21 mouse cellular contexts compared by ENCODE assay signal in genomic region chr1:119518060-119518459, GRCm38 (mm10). TPM values are rescaled to one million over a fixed set of nuclear protein-coding genes. Genes with fewer than 3 reads are reported as not detected.
DNase-seq lines count a peak whose midpoint lies in the region; ATAC-seq and TF ChIP-seq lines count a peak whose summit lies in the region.
"Had no signal": no experiment of that assay in that cellular context is flagged by ENCODE, and none has a peak within 500 bp of the region (broad histone marks: within the 10 kb centered on the region; RNA-seq: fewer than 3 reads in every experiment).

No protein-coding gene starts in this region.

- TF ChIP-seq CTCF in MEL (IDR thresholded peaks at IDR 0.05 in 2 of 3, conservative IDR thresholded peaks at IDR 0.05 in 1 of 3; ENCODE audit: control insufficient read depth in 1 of 3, insufficient read depth in 1 of 3, low read depth in 2 of 3, low read length in 3 of 3, poor library complexity in 1 of 3, severe bottlenecking in 1 of 3) = no peak

- 76% methylated on average over 7 of the region's 7 CpGs for WGBS in kidney, embryonic 14.5 days
- WGBS in lung, embryonic 16.5 days = 81% methylated on average over 7 of the region's 7 CpGs

- no peak for TF ChIP-seq RAD21 in MEL (IDR thresholded peaks at IDR 0.05; ENCODE audit: low read depth, low read length)

- H3K36me3 ChIP-seq in kidney, embryonic 14.5 days (ENCODE audit: control insufficient read depth, insufficient read depth, low read length) = no peaks in the 10 kb centered on the region
- no peaks in the 10 kb centered on the region for H3K36me3 ChIP-seq in lung, embryonic 16.5 days (ENCODE audit: control insufficient read depth, insufficient read depth, low read length)
- 0 out of 4 replicates have a peak, but pooled peaks cover 0 to 2% of the 10 kb centered on the region in 2 experiments for H3K36me3 ChIP-seq in MEL (ENCODE audit: control insufficient read depth in 1 of 2, insufficient read depth in 2 of 2, low read length in 2 of 2)
- H3K36me3 ChIP-seq: embryonic facial prominence, embryonic 10.5 days; neural tube, embryonic 12.5 days had no signal

- TF ChIP-seq EP300 in MEL (IDR thresholded peaks at IDR 0.05; ENCODE audit: low read depth in 1 of 2, low read length in 2 of 2) = no peak

- H3K4me2 ChIP-seq in kidney, embryonic 14.5 days (replicated peaks; ENCODE audit: low read depth, low read length) = no peak overlapping the region
- H3K4me2 ChIP-seq in lung, embryonic 16.5 days (ENCODE audit: low read depth, low read length) = no peak overlapping the region
- H3K4me2 ChIP-seq: heart, embryonic 11.5 days; neural tube, embryonic 12.5 days had no signal

- no peaks in the 10 kb centered on the region for H3K9me3 ChIP-seq in kidney, embryonic 14.5 days (ENCODE audit: control insufficient read depth, low read length)
- no peaks in the 10 kb centered on the region for H3K9me3 ChIP-seq in lung, embryonic 16.5 days (ENCODE audit: control insufficient read depth, low read length)
- no peaks in the 10 kb centered on the region for H3K9me3 ChIP-seq in MEL (replicated peaks; ENCODE audit: insufficient read depth, low read length)
- H3K9me3 ChIP-seq: embryonic facial prominence, embryonic 10.5 days; neural tube, embryonic 12.5 days had no signal

- no peaks in the 10 kb centered on the region for H3K27me3 ChIP-seq in kidney, embryonic 14.5 days (ENCODE audit: control insufficient read depth, insufficient read depth, low read length)
- H3K27me3 ChIP-seq in lung, embryonic 16.5 days (ENCODE audit: control insufficient read depth, insufficient read depth, low read depth, low read length) = no peaks in the 10 kb centered on the region
- H3K27me3 ChIP-seq in MEL (ENCODE audit: control insufficient read depth in 1 of 2, insufficient read depth in 2 of 2, low read length in 2 of 2) = no peaks in the 10 kb centered on the region
- H3K27me3 ChIP-seq: neural tube, embryonic 12.5 days had no signal

- H3K9ac ChIP-seq in kidney, embryonic 14.5 days (ENCODE audit: low read depth, low read length) = no peak overlapping the region
- H3K9ac ChIP-seq in lung, embryonic 16.5 days (ENCODE audit: low read length) = no peak overlapping the region
- no peak overlapping the region for H3K9ac ChIP-seq in MEL (ENCODE audit: control insufficient read depth, low read depth, low read length, poor library complexity, severe bottlenecking)
- H3K9ac ChIP-seq: neural tube, embryonic 12.5 days had no signal

- H3K79me2 ChIP-seq in MEL (ENCODE audit: control insufficient read depth, insufficient read depth, low read length, poor library complexity) = no peaks in the 10 kb centered on the region

- TF ChIP-seq POLR2A in MEL (IDR thresholded peaks at IDR 0.05; ENCODE audit: control insufficient read depth in 1 of 2, insufficient read depth in 1 of 2, low read depth in 1 of 2, low read length in 2 of 2, poor library complexity in 1 of 2) = no peak

- H3K27ac ChIP-seq in kidney, embryonic 14.5 days (ENCODE audit: low read depth, low read length) = no peak overlapping the region
- H3K27ac ChIP-seq in lung, embryonic 16.5 days (ENCODE audit: low read length) = 0 out of 2 replicates have a peak overlapping the region, but pooled peaks have one; percentile 8
- no peak overlapping the region for H3K27ac ChIP-seq in MEL (ENCODE audit: control insufficient read depth, low read depth, low read length)
- H3K27ac ChIP-seq: embryonic facial prominence, embryonic 10.5 days; macrophage; neural tube, embryonic 12.5 days had no signal

- no peaks in the 10 kb centered on the region for H3K4me1 ChIP-seq in kidney, embryonic 14.5 days (ENCODE audit: control insufficient read depth, insufficient read depth, low read length)
- H3K4me1 ChIP-seq in lung, embryonic 16.5 days (replicated peaks; ENCODE audit: control insufficient read depth, insufficient read depth, low read length) = peaks cover 14% of the 10 kb centered on the region
- H3K4me1 ChIP-seq in MEL (ENCODE audit: control insufficient read depth in 1 of 2, insufficient read depth in 2 of 2, low read length in 2 of 2) = peaks cover 0 to 6% of the 10 kb centered on the region in 2 experiments; a peak in 1 of 4 replicates
- H3K4me1 ChIP-seq: embryonic facial prominence, embryonic 10.5 days; neural tube, embryonic 12.5 days had no signal

- no peak overlapping the region for H3K4me3 ChIP-seq in kidney, embryonic 14.5 days (ENCODE audit: low read length)
- H3K4me3 ChIP-seq in lung, embryonic 16.5 days (ENCODE audit: low read length) = no peak overlapping the region
- no peak overlapping the region for H3K4me3 ChIP-seq in MEL (ENCODE audit: control insufficient read depth in 1 of 2, insufficient read depth in 1 of 2, low read depth in 2 of 2, low read length in 2 of 2)
- H3K4me3 ChIP-seq: embryonic facial prominence, embryonic 10.5 days; neural tube, embryonic 12.5 days had no signal

- ATAC-seq in kidney, embryonic 14.5 days (ENCODE audit: low FRiP score, low TSS enrichment) = no peak
- ATAC-seq in lung, embryonic 16.5 days (ENCODE audit: low read depth) = no peak
- ATAC-seq: activated CD4-positive, CD25-positive, alpha-beta regulatory T cell, adult 4 months; CD4-positive, CD25-positive, alpha-beta regulatory T cell, adult 4 months; hindbrain, embryonic 16.5 days; intestine, postnatal 0 days had no signal

- DNase-seq in cerebellum, postnatal 10 days = peak; percentile 47 to 62
- DNase-seq in cerebellum, adult 9-11 months = no peak
- peak; percentile 51 for DNase-seq in kidney, postnatal 10 days
- DNase-seq in lung, postnatal 4 days = no peak
- peak; percentile 45 for DNase-seq in MEL (ENCODE audit: low read depth, low spot score)
- DNase-seq in spleen, adult 18-20 months = no peak
- DNase-seq: adrenal gland, postnatal 10 days; cerebellum, adult 11-12 months; liver; right cerebral cortex, adult 18-20 months; thymus, postnatal 4 days had no signal

TF ChIP-seq in MEL, 35 proteins besides CTCF, POLR2A, EP300 and RAD21:
- TF ChIP-seq JUND (IDR thresholded peaks at IDR 0.05; ENCODE audit: low read depth, low read length) (no peak), POLR2AphosphoS5 (IDR thresholded peaks at IDR 0.05; ENCODE audit: borderline replicate concordance, low read depth, low read length) (no peak), ZMIZ1 (IDR thresholded peaks at IDR 0.05; ENCODE audit: low read depth, low read length) (no peak), CHD2 (IDR thresholded peaks at IDR 0.05; ENCODE audit: low read length) (no peak), MEF2A (IDR thresholded peaks at IDR 0.05; ENCODE audit: extremely low read depth, insufficient replicate concordance, low read depth, low read length, poor library complexity, severe bottlenecking) (no peak), MAX (IDR thresholded peaks at IDR 0.05; ENCODE audit: low read length) (peak; percentile 51; the same call in 1 of the 2 replicates), ZKSCAN1 (IDR thresholded peaks at IDR 0.05; ENCODE audit: low read depth, low read length) (no peak), TBP (IDR thresholded peaks at IDR 0.05; ENCODE audit: low read depth, low read length) (no peak), TAL1 (IDR thresholded peaks at IDR 0.05; ENCODE audit: low read length) (no peak), MAZ (IDR thresholded peaks at IDR 0.05; ENCODE audit: low read depth, low read length) (no peak), USF1 (IDR thresholded peaks at IDR 0.05; ENCODE audit: low read depth, low read length) (0 out of 2 replicates have a peak, but pooled peaks have one; percentile 11), MYB (IDR thresholded peaks at IDR 0.05; ENCODE audit: low read depth, low read length) (no peak), SIN3A (IDR thresholded peaks at IDR 0.05; ENCODE audit: low read length) (no peak), POLR2AphosphoS2 (IDR thresholded peaks at IDR 0.05; ENCODE audit: low read length) (no peak), CHD1 (IDR thresholded peaks at IDR 0.05; ENCODE audit: low read depth, low read length) (no peak), ETS1 (IDR thresholded peaks at IDR 0.05; ENCODE audit: low read depth, low read length) (no peak), HCFC1 (IDR thresholded peaks at IDR 0.05; ENCODE audit: low read depth, low read length) (no peak), ZNF384 (IDR thresholded peaks at IDR 0.05; ENCODE audit: low read depth, low read length) (no peak), E2F4 (IDR thresholded peaks at IDR 0.05; ENCODE audit: borderline replicate concordance, low read depth, low read length) (no peak), MXI1 (IDR thresholded peaks at IDR 0.05; ENCODE audit: low read depth, low read length) (peak; percentile 44; the same call in 1 of the 2 replicates), RCOR1 (IDR thresholded peaks at IDR 0.05; ENCODE audit: low read depth, low read length) (no peak), MYC (IDR thresholded peaks at IDR 0.05; ENCODE audit: low read depth, low read length) (no peak), SMC3 (IDR thresholded peaks at IDR 0.05; ENCODE audit: low read depth, low read length) (no peak)

RNA-seq across cellular contexts. Expression of gene Tmem185b, which starts 7.9 kb away (rescaled TPM):
- polyA plus RNA-seq in kidney, embryonic 14.5 days (2014; fragmentation: Nextera tagmentation; extraction: Ambion mirVana) = 23.8 and 28.4 TPM in 2 replicates
- 30.6 and 32.7 TPM in 2 replicates for polyA plus RNA-seq in lung, embryonic 16.5 days (2015; fragmentation: Nextera tagmentation; extraction: Ambion mirVana)
- 19.7 and 25.2 TPM in 2 replicates for total RNA-seq in MEL (2012; rRNA removed)
- 10 to 100 TPM in 1 of 2 experiments, not detected in 1; 35.8 TPM for polyA plus RNA-seq in MEL (2012; ENCODE audit: insufficient read depth in 1 of 2, insufficient read length in 2 of 2, low read depth in 1 of 2, low replicate concordance in 2 of 2, missing spikeins in 1 of 2)

RNA-seq across cellular contexts. Expression of gene Ralb, which starts 13.5 kb away (rescaled TPM):
- polyA plus RNA-seq in kidney, embryonic 14.5 days (2014; fragmentation: Nextera tagmentation; extraction: Ambion mirVana) = 84.7 and 123 TPM in 2 replicates
- 252 TPM in 2 replicates for polyA plus RNA-seq in lung, embryonic 16.5 days (2015; fragmentation: Nextera tagmentation; extraction: Ambion mirVana)
- 26.2 and 28.0 TPM in 2 replicates for total RNA-seq in MEL (2012; rRNA removed)
- 10 to 100 TPM in 1 of 2 experiments, not detected in 1; 45.1 TPM for polyA plus RNA-seq in MEL (2012; ENCODE audit: insufficient read depth in 1 of 2, insufficient read length in 2 of 2, low read depth in 1 of 2, low replicate concordance in 2 of 2, missing spikeins in 1 of 2)

Comparison
In these comparisons a context has a peak if more than half of its experiments do, and no peak if none do; other contexts are left out.
1. DNase-seq: peak in cerebellum, postnatal 10 days (2 of 2), kidney, postnatal 10 days (single experiment) and MEL (single experiment); none in cerebellum, adult 9-11 months (single experiment), lung, postnatal 4 days (0 of 2) and spleen, adult 18-20 months (0 of 2).